Mouse (Mus musculus) G1E (cell line): ENCODE measurements at regions not wholly inside any gene's neighbourhood (a gene's known extent, or its start where the extent isn't known, plus 50 kb on each side); places are given as distances from the start of the nearest gene placed in this dataset.

Source experiments
- ATAC-seq: 2 replicates; pipeline ENCODE4 v1.8.0; 2016; ENCODE audit warnings: mild to moderate bottlenecking; ENCODE audit not compliant: insufficient number of reproducible peaks, poor library complexity, low FRiP score, severe bottlenecking; ENCODE audit errors: extremely low read depth
- DNase-seq: peaks from one replicate; pipeline ENCODE4 v3.0.0; 2012; ENCODE audit warnings: low spot score
- H3K27me3 ChIP-seq: 2 replicates; pipeline ENCODE4 v1.6.1; 2012; ENCODE audit warnings: mild to moderate bottlenecking, low read length, inconsistent platforms; ENCODE audit not compliant: insufficient read depth
- H3K36me3 ChIP-seq: replicated peaks from 2 replicates; pipeline ENCODE3; 2012; ENCODE audit warnings: mild to moderate bottlenecking, inconsistent platforms
- H3K4me1 ChIP-seq: 2 replicates; pipeline ENCODE4 v1.6.1; 2012; ENCODE audit warnings: low read depth, low read length, inconsistent platforms, mixed read lengths; ENCODE audit not compliant: insufficient read depth
- H3K4me3 ChIP-seq: 2 replicates; pipeline ENCODE4 v1.5.1; 2012; ENCODE audit warnings: low read depth, mild to moderate bottlenecking, inconsistent platforms, low read length, moderate library complexity, mixed read lengths
- H3K9me3 ChIP-seq: replicated peaks from 2 replicates; pipeline ENCODE4 v1.6.1; 2012; ENCODE audit warnings: inconsistent platforms
- CTCF ChIP-seq: IDR thresholded peaks from 2 replicates; pipeline ENCODE4 v1.5.1; 2012; ENCODE audit warnings: low read depth, low read length, inconsistent platforms, mixed read lengths
- GATA1 ChIP-seq: IDR thresholded peaks from 2 replicates; pipeline ENCODE4 v1.6.1; 2012; ENCODE audit warnings: borderline replicate concordance, low read length, inconsistent platforms, mixed read lengths
- GATA2 ChIP-seq: IDR thresholded peaks from 2 replicates; pipeline ENCODE4 v1.6.1; 2012; ENCODE audit warnings: low read depth, low read length, inconsistent platforms, borderline replicate concordance
- POLR2AphosphoS5 ChIP-seq: IDR thresholded peaks from 2 replicates; pipeline ENCODE4 v1.6.1; 2012; ENCODE audit warnings: low read depth, low read length, inconsistent platforms; ENCODE audit not compliant: insufficient replicate concordance
- TAL1 ChIP-seq: conservative IDR thresholded peaks from 2 replicates; pipeline ENCODE4 v1.6.1; 2012; ENCODE audit warnings: low read depth, low read length, inconsistent platforms, mixed read lengths

GRCm38 (mm10) chr11:84671585-84671984 is 146.2 kb upstream of the Lhx1 start:
- ATAC-seq, result no peak
- Histone ChIP-seq H3K4me3 (no peak overlapping the region), H3K4me1 (peaks cover 29% of the 10 kb centered on the region), H3K9me3 (no peaks in the 10 kb centered on the region), H3K27me3 (peaks cover 4% of the 10 kb centered on the region; the same call in 1 of the 2 replicates), H3K36me3 (no peaks in the 10 kb centered on the region)
- DNase-seq, result no peak
- TF ChIP-seq GATA1 (no peak), TAL1 (no peak), POLR2AphosphoS5 (no peak), GATA2 (no peak), CTCF (no peak)

GRCm38 (mm10) chr11:84667711-84668110 is 142.4 kb upstream of the Lhx1 start:
- Histone ChIP-seq H3K9me3 (no peaks in the 10 kb centered on the region), H3K4me1 (peaks cover 21% of the 10 kb centered on the region), H3K36me3 (no peaks in the 10 kb centered on the region), H3K27me3 (no peaks in the 10 kb centered on the region; the same call in 1 of the 2 replicates), H3K4me3 (no peak overlapping the region)
- ATAC-seq (no peak), DNase-seq (no peak)
- TF ChIP-seq TAL1, result no peak

- no peaks in the 10 kb centered on the region for H3K36me3 ChIP-seq
- no peaks in the 10 kb centered on the region for H3K9me3 ChIP-seq
- no peak overlapping the region for H3K4me3 ChIP-seq
- DNase-seq (no peak), ATAC-seq (no peak)
- peaks cover 15% of the 10 kb centered on the region for H3K27me3 ChIP-seq
- H3K4me1 ChIP-seq, result peaks cover 14% of the 10 kb centered on the region
- 0 out of 2 replicates have a peak, but pooled peaks have one; percentile 22 for TF ChIP-seq TAL1
- no peak for TF ChIP-seq GATA2
Measured at GRCm38 (mm10) chr11:84664258-84664657, 138.9 kb upstream of the Lhx1 start.

GRCm38 (mm10) chr11:84661981-84662380 is 136.6 kb upstream of the Lhx1 start:
- peaks cover 36% of the 10 kb centered on the region for H3K27me3 ChIP-seq
- H3K36me3 ChIP-seq, result no peaks in the 10 kb centered on the region
- ATAC-seq (no peak), DNase-seq (peak; percentile 26)
- H3K9me3 ChIP-seq, result no peaks in the 10 kb centered on the region
- no peak overlapping the region for H3K4me3 ChIP-seq
- peaks cover 4% of the 10 kb centered on the region for H3K4me1 ChIP-seq
- TF ChIP-seq POLR2AphosphoS5 (no peak), GATA2 (no peak), GATA1 (no peak)

GRCm38 (mm10) chr11:84660877-84661276 is 135.5 kb upstream of the Lhx1 start:
- TF ChIP-seq POLR2AphosphoS5, result no peak
- TF ChIP-seq GATA1, result no peak
- no peak for TF ChIP-seq TAL1
- no peak for TF ChIP-seq GATA2
- Histone ChIP-seq H3K27me3 (peaks cover 41% of the 10 kb centered on the region), H3K4me3 (no peak overlapping the region), H3K9me3 (no peaks in the 10 kb centered on the region), H3K36me3 (no peaks in the 10 kb centered on the region), H3K4me1 (peaks cover 4% of the 10 kb centered on the region)
- ATAC-seq (no peak), DNase-seq (no peak)

- Histone ChIP-seq H3K4me1 (peaks cover 4% of the 10 kb centered on the region), H3K36me3 (no peaks in the 10 kb centered on the region), H3K9me3 (no peaks in the 10 kb centered on the region), H3K27me3 (peaks cover 55% of the 10 kb centered on the region), H3K4me3 (no peak overlapping the region)
- TF ChIP-seq GATA2 (no peak), GATA1 (no peak), POLR2AphosphoS5 (no peak), CTCF (no peak), TAL1 (no peak)
- ATAC-seq (no peak), DNase-seq (no peak)
Measured at GRCm38 (mm10) chr11:84659370-84659937, 134.1 kb upstream of the Lhx1 start.

- no peak for ATAC-seq
- no peaks in the 10 kb centered on the region for H3K36me3 ChIP-seq
- no peak overlapping the region for H3K4me3 ChIP-seq
- H3K9me3 ChIP-seq, result no peaks in the 10 kb centered on the region
- TF ChIP-seq TAL1 (no peak), GATA2 (no peak), POLR2AphosphoS5 (no peak), GATA1 (no peak), CTCF (no peak)
- H3K27me3 ChIP-seq, result peaks cover 69% of the 10 kb centered on the region
- DNase-seq, result no peak
- H3K4me1 ChIP-seq, result no peaks in the 10 kb centered on the region
Measured at GRCm38 (mm10) chr11:84653481-84653880, 128.1 kb upstream of the Lhx1 start.
